Mouse (Mus musculus) heart, postnatal 0 days (tissue): ENCODE measurements around the gene Arhgap44. TPM values are rescaled to one million over a fixed set of nuclear protein-coding genes. Genes with fewer than 3 reads are reported as not detected.

ENCODE experiments used
- ATAC-seq: fragments of 200-750 bp; cut with Nextera tagmentation; 2 replicates; pipeline ENCODE4 v1.8.0; 2017; ENCODE audit warnings: low read depth, moderate number of reproducible peaks, moderate library complexity; ENCODE audit not compliant: insufficient read depth
- DNase-seq: peaks from one replicate; pipeline ENCODE4 v3.0.0-alpha.2; 2016; ENCODE audit warnings: low spot score
- H3K27ac ChIP-seq: fragments of 300-500 bp; sonication (generic); 2 replicates; pipeline ENCODE4 v1.5.1; 2014; ENCODE audit warnings: low read depth, mild to moderate bottlenecking
- H3K27me3 ChIP-seq: fragments of 300-500 bp; sonication (generic); 2 replicates; pipeline ENCODE4 v1.6.1; 2014; ENCODE audit warnings: low read length, mixed read lengths; ENCODE audit not compliant: control insufficient read depth, insufficient read depth
- H3K36me3 ChIP-seq: fragments of 300-500 bp; sonication (generic); replicated peaks from 2 replicates; pipeline ENCODE4 v1.6.1; 2014; ENCODE audit warnings: low read length, mixed read lengths; ENCODE audit not compliant: control insufficient read depth, insufficient read depth
- H3K4me1 ChIP-seq: fragments of 300-500 bp; sonication (generic); 2 replicates; pipeline ENCODE4 v1.6.1; 2014; ENCODE audit warnings: antibody characterized with exemption; ENCODE audit not compliant: control insufficient read depth, insufficient read depth
- H3K4me2 ChIP-seq: fragments of 300-500 bp; sonication (generic); 2 replicates; pipeline ENCODE4 v1.6.1; 2014; ENCODE audit warnings: low read depth, mild to moderate bottlenecking, low read length, moderate library complexity
- H3K4me3 ChIP-seq: fragments of 300-500 bp; sonication (generic); 2 replicates; pipeline ENCODE4 v1.5.1; 2014; ENCODE audit warnings: low read depth, low read length
- H3K9ac ChIP-seq: fragments of 300-500 bp; sonication (generic); replicated peaks from 2 replicates; pipeline ENCODE4 v1.6.1; 2014; ENCODE audit warnings: low read depth, low read length, mixed read lengths
- H3K9me3 ChIP-seq: fragments of 300-500 bp; sonication (generic); replicated peaks from 2 replicates; pipeline ENCODE4 v1.6.1; 2016; ENCODE audit warnings: low read length; ENCODE audit not compliant: control insufficient read depth
- CTCF ChIP-seq: IDR thresholded peaks from 2 replicates; pipeline ENCODE4 v1.5.1; 2016; ENCODE audit warnings: antibody characterized with exemption, control low read depth, low read depth
- EP300 ChIP-seq: IDR thresholded peaks from 2 replicates; pipeline ENCODE4 v1.6.1; 2016; ENCODE audit warnings: antibody characterized with exemption, low read depth
- WGBS: fragments of 180-500 bp; shearing (Covaris S2); extraction: QIAGEN DNeasy Blood & Tissue Kit; methylation state at CpG from one replicate; pipeline ENCODE4 v1.1.7; 2014; 5-methylcytosine and 5-hydroxymethylcytosine counted together
- polyA plus RNA-seq: library from polyadenylated mRNA; unstranded; fragments of >200 nt; fragmentation: Nextera tagmentation; extraction: Ambion mirVana; gene quantifications from 2 replicates; pipeline ENCODE4 v1.2.1, GENCODE M21; 2015
- total RNA-seq: library from RNA; depleted of rRNA; stranded (reverse); fragments of >200 nt; gene quantifications from 2 replicates; pipeline ENCODE4 v1.2.3, GENCODE M21; 2014; ENCODE audit warnings: low replicate concordance

The Arhgap44 gene
- total and polyA plus RNA-seq, 2 experiments from 2014 or later, result 8.5 to 17.7 TPM

- Histone ChIP-seq H3K9ac (peak within 1 kb of the TSS; percentile 76), H3K4me2 (peak within 1 kb of the TSS; percentile 98), H3K9me3 (no peaks in the 10 kb centered on the region), H3K27ac (peak within 1 kb of the TSS; percentile 47; the same call in 1 of the 2 replicates), H3K4me1 (no peaks in the 10 kb centered on the region), H3K27me3 (no peaks in the 10 kb centered on the region), H3K36me3 (peaks cover 32% of the 10 kb centered on the region), H3K4me3 (peak within 1 kb of the TSS; percentile 95)
- ATAC-seq, result peak; percentile 99
- DNase-seq, result peak; percentile 99
- TF ChIP-seq CTCF (no peak), EP300 (no peak)
- WGBS, result under 1% methylated on average over 65 of the region's 65 CpGs
These were observed 183.9 kb downstream of the Arhgap44 start, which contains the start of gene Elac2 for GRCm38 (mm10) chr11:64978720-64979488. Gene Elac2 (plus strand): TSS chr11:64979038.

GRCm38 (mm10) chr11:64972418-64972817 is 190.3 kb downstream of the Arhgap44 start:
- H3K36me3 ChIP-seq, result no peaks in the 10 kb centered on the region
- H3K4me2 ChIP-seq, result no peak overlapping the region
- no peak overlapping the region for H3K4me3 ChIP-seq
- DNase-seq (no peak), ATAC-seq (no peak)
- H3K27me3 ChIP-seq, result 0 out of 2 replicates have a peak, but pooled peaks cover 3% of the 10 kb centered on the region
- H3K27ac ChIP-seq, result no peak overlapping the region
- no peaks in the 10 kb centered on the region for H3K4me1 ChIP-seq
- 62% methylated on average over 2 of the region's 2 CpGs for WGBS
- no peaks in the 10 kb centered on the region for H3K9me3 ChIP-seq
- TF ChIP-seq EP300 (no peak), CTCF (no peak)
- H3K9ac ChIP-seq, result no peak overlapping the region

GRCm38 (mm10) chr11:64971471-64971988 is 191.2 kb downstream of the Arhgap44 start:
- H3K27ac ChIP-seq, result no peak overlapping the region
- 49% methylated on average over 3 of the region's 3 CpGs for WGBS
- no peaks in the 10 kb centered on the region for H3K36me3 ChIP-seq
- no peak for TF ChIP-seq EP300
- no peak for TF ChIP-seq CTCF
- DNase-seq (no peak), ATAC-seq (no peak)
- H3K4me3 ChIP-seq, result no peak overlapping the region
- no peak overlapping the region for H3K9ac ChIP-seq
- 0 out of 2 replicates have a peak, but pooled peaks cover 3% of the 10 kb centered on the region for H3K27me3 ChIP-seq
- H3K4me1 ChIP-seq, result no peaks in the 10 kb centered on the region
- H3K4me2 ChIP-seq, result no peak overlapping the region
- no peaks in the 10 kb centered on the region for H3K9me3 ChIP-seq

- Histone ChIP-seq H3K9ac (no peak overlapping the region), H3K27ac (no peak overlapping the region), H3K27me3 (0 out of 2 replicates have a peak, but pooled peaks cover 3% of the 10 kb centered on the region), H3K4me1 (no peaks in the 10 kb centered on the region), H3K9me3 (no peaks in the 10 kb centered on the region), H3K4me2 (no peak overlapping the region), H3K4me3 (no peak overlapping the region), H3K36me3 (no peaks in the 10 kb centered on the region)
- WGBS, result 43% methylated on average over 4 of the region's 4 CpGs
- TF ChIP-seq CTCF (no peak), EP300 (no peak)
- no peak for ATAC-seq
- DNase-seq, result no peak
These were observed 193.8 kb downstream of the Arhgap44 start for GRCm38 (mm10) chr11:64968939-64969342.

GRCm38 (mm10) chr11:64968507-64968906 is 194.3 kb downstream of the Arhgap44 start:
- DNase-seq (peak; percentile 76), ATAC-seq (peak; percentile 67; the same call in 1 of the 2 replicates)
- Histone ChIP-seq H3K36me3 (no peaks in the 10 kb centered on the region), H3K27me3 (0 out of 2 replicates have a peak, but pooled peaks cover 3% of the 10 kb centered on the region), H3K4me1 (no peaks in the 10 kb centered on the region), H3K4me3 (no peak overlapping the region), H3K27ac (no peak overlapping the region), H3K4me2 (no peak overlapping the region), H3K9ac (no peak overlapping the region), H3K9me3 (no peaks in the 10 kb centered on the region)
- TF ChIP-seq CTCF, result peak; percentile 93
- TF ChIP-seq EP300, result no peak
- WGBS, result 3% methylated on average over 3 of the region's 3 CpGs
